Mouse (Mus musculus) retina, postnatal 7 days (tissue): ENCODE results near the gene Mrgprg.

ENCODE experiments used
- DNase-seq: peaks from one replicate; pipeline ENCODE4 v3.0.0-alpha.2; 2012; ENCODE audit warnings: low read depth, low spot score

Gene Mrgprg

DNA sequence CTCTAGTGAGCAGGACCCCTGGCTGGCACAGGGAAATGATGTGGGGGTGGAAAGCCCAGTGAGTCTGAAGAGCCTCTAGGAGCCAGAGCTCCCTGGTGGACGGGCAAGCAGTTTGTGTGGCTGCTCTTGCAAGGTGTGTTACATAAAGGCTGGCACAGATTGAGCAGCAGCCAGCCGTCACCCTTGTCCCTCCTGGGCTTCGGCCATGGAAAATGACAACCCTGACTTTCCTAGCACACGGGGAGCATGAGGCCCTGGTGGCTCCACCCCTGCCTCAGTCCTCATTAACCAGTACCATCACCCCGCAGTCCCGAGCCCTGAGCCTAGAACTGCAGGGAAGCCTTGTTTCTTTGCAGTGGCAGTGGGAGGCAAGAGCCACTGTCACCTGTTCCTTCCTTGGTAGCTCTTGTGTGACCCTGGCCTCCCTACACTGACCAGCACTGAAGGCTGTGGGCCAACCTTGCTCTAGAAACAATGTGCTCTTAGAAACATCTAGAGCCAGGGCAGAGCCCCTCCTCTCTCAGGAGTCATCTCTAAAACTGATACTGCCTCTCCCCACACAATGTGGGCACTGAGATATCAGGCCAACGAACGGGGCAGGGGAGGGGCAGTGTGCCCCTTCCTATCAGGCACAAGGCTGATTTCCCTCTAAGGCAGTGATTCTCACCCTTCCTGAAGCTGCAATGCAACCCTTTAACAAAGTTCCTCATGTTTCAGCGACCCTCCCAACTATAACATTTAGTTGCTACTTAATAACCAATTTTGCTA lies 11.3 kb downstream of the Mrgprg start:
- DNase-seq = no peak

DNA sequence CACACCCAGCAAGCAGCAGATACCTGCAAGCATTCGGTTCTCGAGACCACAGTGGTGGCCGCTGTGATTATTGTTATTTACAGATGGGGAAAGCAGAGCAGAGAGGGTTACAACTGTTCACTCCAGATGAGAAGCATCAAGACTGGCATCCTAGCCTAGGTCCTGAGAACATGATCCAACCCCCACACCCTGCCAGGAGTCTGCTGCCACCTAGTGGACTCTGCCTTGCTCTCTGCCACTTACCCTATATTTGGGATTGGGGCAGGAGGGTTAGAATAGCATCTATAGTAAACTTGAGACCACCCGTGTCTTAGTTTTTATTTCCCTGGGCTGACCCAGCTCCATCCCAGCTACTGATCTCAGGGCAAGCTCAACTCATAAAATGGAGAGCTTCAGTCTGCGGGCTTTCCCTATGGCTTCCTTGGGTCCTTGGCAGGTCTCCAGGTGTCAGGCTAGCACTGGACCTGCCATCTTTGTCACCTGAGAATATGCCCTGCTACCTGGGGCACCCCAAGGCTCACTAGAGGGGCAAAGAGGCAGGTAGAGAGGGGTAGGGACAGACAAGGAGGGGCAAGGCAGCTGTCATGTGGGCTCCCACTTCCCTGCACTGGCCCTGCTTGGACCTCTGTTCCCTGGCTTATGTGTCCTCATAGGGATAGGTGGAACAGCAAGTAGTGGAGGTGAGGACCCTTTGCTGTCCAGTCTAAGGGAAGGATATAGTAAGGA lies 12.6 kb downstream of the Mrgprg start:
- DNase-seq = peak; percentile 34

DNA sequence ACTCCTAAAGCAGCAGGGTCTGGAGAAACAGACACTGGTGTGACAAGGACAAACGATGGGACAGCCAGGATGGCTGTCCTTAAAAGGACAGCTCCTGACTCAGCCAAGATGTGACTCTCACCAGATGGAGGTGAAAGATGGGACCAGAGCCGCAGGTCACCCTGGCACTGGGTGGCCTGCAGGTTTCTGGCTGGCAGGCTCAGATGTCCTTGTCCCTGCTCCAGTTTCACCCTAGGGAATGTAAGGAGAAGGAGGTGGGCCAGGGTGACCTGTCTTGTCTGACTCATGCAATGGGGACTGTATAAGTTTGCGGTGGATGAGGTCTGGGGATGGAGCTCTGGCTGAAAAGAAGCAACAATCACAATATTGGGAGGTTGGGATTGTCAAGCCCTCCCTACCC lies 14.2 kb downstream of the Mrgprg start:
- no peak for DNase-seq

GRCm38 (mm10) chr7:143752056-143752455 lies 14.7 kb downstream of the Mrgprg start:
- no peak for DNase-seq

DNA sequence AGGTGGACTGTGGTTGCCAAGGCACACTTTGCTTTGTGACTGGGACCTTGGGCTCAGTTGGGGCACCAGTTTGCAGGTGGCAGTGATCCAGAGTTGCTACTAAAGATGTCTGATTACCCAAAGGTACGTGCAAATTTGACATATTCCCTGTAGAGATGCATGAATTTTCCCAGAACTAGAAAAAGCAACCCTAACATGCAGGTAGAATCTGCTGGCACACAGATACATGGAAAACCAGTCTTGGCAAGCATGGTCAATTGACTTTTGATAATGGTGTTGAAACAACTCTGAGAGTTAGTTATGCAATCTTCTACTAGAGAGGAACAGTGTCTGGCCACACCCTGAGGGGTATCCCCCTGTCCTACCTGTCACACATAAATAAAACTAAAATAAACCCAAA lies 15.4 kb downstream of the Mrgprg start:
- DNase-seq = no peak

- no peak for DNase-seq
Measured at GRCm38 (mm10) chr7:143749045-143749444, 17.7 kb downstream of the Mrgprg start.

- peak; percentile 90 for DNase-seq
Measured at GRCm38 (mm10) chr7:143748041-143748868, 18.5 kb downstream of the Mrgprg start.

- DNase-seq = no peak
Measured at GRCm38 (mm10) chr7:143740653-143741052, 26.1 kb downstream of the Mrgprg start.

DNA sequence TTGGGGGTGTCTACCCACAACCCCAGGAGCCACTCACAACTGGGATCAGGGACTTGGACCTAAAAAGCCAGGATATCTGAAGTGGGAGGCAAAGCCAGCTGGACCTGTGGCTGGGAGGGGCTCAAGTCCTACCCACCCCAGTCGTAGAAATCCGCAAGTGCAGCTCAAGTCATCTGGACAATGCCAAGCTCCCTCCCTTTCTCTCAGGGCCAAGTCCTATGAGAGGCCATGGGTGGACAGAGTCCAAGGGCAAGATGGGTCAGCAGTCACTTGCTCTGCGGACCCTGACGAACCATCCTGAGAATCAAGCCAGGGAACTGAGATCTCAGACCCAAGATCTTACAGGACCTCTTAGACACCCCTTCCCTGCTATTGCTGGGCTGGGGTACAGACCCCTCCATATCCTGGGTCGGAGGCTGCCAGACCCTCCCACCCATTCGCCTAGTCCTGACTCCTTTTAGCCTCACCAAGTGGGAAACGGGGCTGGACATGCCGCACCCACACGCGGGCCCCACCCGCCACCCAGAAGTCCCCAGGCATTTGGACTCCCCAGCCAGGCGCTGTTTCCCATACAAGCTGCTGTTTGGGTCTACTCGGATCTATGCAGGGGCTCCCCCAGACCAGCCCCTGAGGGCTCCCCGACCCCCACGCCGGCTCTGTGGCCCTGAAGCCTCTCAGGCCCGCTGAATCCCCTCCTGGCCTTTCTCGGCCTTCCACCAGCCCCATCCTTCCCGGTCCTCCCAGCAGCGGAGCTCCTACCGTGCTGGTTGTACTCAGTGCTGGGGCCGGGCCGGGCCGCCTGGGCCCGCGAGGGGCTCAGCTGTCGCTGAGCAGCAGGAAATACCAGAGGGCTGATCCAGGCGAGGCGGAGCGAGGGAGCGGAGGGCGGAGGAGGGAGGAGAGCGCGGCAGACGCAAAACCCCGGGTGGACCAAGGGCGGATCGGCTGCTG lies 27.0 kb downstream of the Mrgprg start:
- peak; percentile 52 for DNase-seq

DNA sequence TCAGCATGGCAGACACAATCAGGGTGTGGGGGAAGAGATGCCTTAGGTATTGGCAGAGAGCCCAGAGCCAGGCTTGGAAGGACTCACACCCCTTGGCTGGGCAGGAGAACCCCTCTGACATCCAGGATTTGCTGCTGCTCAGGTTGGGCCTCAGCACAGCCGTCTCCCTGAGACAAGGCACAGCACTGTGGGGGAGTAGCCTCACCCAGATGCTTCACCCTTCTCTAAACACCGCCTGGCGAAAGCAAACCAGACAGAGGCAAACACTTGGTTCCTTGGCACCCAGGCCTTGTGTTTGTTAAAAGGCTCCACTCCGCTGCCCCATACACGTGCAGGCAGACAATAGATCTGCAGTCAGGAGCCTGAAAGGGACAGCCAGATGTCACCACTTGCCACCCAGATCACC lies 28.2 kb downstream of the Mrgprg start:
- no peak for DNase-seq

DNA sequence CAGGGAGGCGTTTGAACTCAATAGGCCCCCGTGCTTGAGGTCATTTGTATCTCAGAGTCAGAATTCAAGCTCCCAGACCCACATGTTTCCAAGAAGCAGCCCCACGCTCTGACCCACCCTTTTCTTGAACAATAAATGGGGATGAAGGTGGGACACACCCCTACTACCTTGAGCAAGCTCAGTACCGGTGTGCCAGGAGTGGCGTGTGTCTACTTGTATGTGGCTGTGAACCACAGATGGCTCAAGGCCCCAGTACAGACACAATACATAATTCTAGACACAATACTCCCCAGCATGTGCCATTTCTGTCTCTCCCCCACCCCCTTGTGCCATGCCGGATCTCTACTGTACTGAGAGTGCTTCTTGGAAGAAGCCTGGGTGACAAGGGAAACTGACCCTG lies 28.6 kb downstream of the Mrgprg start:
- no peak for DNase-seq

DNA sequence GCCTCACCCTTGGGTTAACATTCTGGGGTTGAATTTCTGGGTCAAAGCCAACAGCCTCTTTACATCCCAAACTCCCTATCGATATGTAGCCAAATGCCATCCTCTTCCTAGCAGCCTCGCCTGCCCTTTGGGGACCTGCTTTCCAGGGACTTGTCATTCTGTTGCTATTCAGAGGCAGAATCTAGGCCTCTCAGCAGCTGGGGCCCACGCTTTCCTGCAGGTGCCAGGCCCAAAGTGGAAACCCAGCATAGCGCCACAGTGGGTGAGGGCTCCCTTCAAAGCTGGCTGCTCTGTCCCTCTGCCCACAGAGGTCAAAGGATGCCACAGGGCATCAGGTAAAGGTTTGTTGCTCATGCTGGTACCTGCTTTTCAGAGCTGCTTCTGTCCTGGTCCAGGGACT lies 33.0 kb downstream of the Mrgprg start:
- DNase-seq = no peak

GRCm38 (mm10) chr7:143729886-143730285 lies 36.9 kb downstream of the Mrgprg start:
- DNase-seq = no peak

DNA sequence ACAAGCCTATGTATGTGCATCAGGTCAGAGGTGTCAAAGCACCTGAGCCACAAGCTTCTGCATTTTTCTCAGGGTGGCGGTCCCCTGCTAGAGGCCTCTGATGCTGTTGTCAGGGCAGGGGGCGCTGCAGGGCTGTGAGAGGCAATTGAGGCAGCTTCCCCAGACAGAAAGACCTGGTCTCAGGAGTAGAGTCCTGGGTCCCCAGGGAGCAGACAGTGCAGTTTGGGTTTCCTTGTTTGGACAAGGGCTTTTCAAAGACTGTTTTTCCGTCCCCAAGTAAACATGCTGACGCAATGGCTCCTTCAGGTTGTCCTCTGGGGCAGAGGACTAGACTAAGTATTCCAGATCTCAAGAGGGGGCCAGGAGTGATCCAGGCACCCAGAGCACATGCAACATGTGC lies 40.4 kb downstream of the Mrgprg start:
- DNase-seq = no peak

- DNase-seq = no peak
Measured at GRCm38 (mm10) chr7:143723841-143724240, 43.0 kb downstream of the Mrgprg start.

DNA sequence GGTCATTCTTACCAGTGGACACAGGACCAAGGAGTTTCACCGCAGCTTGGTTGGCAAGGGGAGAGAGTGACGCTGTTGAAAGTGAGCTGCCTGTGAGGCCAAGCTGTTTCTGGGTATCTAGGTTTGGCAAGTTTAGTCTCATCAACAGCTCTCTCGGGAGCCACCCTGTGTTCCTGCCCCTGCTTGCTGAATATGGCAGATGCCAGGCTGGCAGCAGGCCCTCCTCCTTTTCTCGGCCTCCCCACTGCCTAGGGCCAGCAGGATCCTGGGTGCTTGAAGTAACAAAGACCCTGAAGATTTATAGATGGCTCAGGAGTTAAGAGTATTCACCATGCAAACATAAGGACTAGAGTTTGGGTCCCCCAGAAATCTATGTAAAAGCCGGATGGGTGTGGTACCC lies 44.1 kb downstream of the Mrgprg start:
- DNase-seq = no peak

DNA sequence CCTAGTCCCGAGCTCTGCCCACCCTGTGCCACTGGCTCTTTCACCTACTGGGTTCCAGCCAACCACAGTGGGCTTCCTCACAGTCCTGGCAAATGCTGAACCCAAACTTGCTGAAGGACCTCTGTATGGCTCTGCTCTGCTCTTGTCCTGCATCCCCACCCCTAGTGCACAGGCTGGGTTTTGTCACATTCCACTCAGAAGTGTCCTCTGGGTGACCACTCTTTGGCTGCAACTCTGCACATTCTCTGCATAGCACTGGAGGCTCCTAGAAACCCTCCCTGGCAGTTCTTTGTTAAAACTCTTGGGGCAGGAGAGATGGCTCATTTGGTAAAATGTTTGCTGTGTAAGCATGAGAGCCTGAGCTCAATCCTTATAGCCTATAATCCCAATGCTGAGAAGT lies 49.0 kb downstream of the Mrgprg start:
- DNase-seq = no peak
